Mouse (Mus musculus) fat pad, adult 2 months (tissue): ENCODE results near the gene Mrgpra9.
"Not testable (repeated sequence)": the region's sequence is repeated elsewhere in the genome, so short reads cannot be mapped to it uniquely, and the experiment has no call there.

Experiments used
- DNase-seq: peaks from one replicate; pipeline ENCODE4 v3.0.0-alpha.2; 2011; ENCODE audit warnings: low read depth, low spot score; ENCODE audit errors: extremely low read depth

Gene Mrgpra9

DNA sequence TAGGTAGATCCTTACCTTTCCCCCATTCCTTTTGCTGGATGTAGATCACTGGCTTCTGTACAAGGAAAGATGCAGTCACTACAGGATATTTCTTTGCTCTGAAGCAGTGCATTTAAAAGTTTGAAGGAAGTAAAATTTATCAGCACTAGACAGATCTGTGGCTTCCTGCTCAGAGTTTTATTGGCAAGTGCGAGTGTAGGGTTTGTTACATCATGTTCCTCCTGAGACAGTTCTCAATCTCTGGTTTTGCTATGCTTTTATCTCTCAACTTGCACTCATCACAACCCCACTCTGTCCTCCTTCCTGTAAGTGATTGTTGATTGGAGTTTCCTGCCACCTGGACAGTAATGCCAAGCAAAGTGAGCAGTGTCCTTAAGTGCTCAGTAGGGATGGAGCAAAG lies at the start of gene Mrgpra9:
Gene Mrgpra9 (minus strand): TSS at position 79 of the 400 bp plus-strand sequence.
- DNase-seq: no peak

DNA sequence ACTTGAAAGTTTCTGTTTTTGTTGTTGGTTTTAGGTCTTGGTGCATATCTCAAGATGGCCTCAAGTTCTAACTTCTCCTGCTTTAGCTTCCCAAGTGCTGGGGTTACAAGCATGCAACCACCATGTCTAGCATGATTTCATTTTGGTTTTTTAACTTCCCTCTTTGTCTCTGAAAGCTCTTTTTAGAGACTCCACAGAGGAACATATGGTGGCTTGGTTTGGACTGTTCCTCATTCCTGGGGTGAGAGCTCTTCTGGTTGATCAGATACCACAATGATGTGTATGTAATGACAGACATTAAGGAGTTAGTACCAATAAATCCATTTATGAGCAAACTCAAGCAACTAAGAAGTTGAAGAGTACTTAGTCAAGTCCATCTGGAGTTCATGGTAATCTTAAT lies 47.0 kb upstream of the Mrgpra9 start:
- DNase-seq: not testable (repeated sequence)

DNA sequence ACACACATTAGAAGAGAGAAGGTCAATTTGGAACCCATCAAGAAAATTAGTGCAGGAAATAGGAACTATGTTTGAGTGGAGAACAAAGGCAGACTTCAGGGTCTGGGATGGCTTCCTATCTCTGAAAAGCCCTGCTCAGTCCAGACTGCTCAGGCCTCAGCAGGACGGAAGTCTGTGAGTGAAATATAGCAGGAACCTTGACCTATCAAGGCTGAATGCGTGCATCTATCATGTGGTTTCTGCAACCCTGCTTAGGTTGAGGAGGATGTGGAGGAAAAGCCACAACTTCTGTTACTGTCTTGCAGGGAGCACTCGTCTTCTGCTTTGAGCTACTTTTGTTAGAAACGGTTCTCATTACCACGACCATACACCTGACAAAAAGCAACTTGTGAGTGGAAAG lies 18.9 kb upstream of the Mrgpra9 start:
- DNase-seq: not testable (repeated sequence)

DNA sequence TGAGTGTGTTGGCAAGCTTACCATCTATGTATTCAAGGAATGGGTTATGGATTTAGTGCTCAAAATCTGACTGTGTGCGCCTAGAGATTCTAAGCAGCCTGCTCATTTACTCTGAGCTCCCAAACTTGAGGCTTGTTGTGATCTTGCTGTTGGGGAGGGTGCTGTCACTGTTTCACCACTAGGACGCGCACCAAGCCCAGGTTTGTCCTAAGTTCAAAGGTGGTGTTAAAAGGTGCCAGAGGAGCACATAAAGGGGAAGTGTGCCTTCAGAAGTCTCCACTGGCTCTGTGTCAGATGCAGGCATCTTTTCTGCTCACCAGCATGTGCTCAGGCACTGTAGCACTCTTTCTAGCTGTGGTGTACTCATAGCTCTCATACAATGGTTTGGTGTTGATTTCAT lies 8.0 kb downstream of the Mrgpra9 start:
- no peak for DNase-seq

DNA sequence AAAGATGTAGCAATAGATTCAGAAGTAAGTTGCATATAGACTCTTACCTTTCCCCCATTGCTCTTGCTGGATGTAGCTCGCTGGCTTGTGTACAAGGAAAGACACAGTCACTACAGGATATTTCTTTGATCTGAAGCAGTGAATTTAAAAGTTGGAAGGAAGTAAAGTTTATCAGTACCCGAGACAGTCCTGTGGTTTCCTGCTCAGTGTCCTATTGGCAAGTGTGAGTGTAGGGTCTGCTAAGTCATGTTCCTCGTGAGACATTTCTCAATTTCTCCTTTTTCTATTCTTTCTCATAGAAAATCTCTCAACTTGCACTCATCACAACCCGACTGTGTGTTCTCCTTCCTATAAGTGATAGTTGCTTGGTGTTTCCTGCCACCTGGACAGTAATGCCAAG lies 47.8 kb downstream of the Mrgpra9 start, which contains the start of gene Mrgpra6:
Gene Mrgpra6 (minus strand): TSS at position 91 of the 400 bp plus-strand sequence.
- no peak for DNase-seq

DNA sequence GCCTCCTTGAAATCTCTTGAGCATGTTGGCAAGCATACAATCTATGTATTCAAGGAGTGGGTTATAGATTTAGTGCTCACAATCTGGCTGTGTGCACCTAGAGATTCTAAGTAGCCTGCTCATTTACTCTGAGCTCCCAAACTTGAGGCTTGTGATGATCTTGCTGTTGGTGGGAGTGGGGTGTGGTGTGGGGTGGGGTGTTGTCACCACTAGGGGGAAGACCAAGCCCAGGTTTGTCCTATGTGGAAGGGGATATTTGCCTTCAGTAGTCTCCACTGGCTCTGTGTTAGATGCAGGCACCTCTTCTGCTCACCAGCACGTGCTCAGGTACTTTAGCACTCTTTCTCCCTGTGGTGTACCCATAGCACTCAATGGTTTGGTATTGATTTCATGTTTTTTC lies 57.4 kb downstream of the Mrgpra9 start:
- DNase-seq: no peak
